Mouse (Mus musculus) erythroid progenitor cell, adult 5-6 weeks (primary cell): ENCODE data around the gene Dennd1a. TPM values are rescaled to one million over a fixed set of nuclear protein-coding genes. Genes with fewer than 3 reads are reported as not detected.

Experiments used
- ATAC-seq: replicated peaks from 2 replicates; pipeline ENCODE4 v1.8.0; 2016; ENCODE audit warnings: moderate number of reproducible peaks, mild to moderate bottlenecking, moderate TSS enrichment, inconsistent platforms; ENCODE audit not compliant: poor library complexity, low FRiP score, severe bottlenecking
- total RNA-seq, 2 experiments: library from RNA; stranded (forward) in 1 of 2; stranded (reverse) in 1 of 2; fragments of 150-400 nt in 1 of 2; fragments of 186-747, 209-891 nt in 1 of 2; gene quantifications; 2 replicates each; pipeline versions ENCODE4 v1.2.3 to v1.2.4; 2015 to 2017; ENCODE audit warnings: low replicate concordance in 2 of 2

Dennd1a gene
- total RNA-seq, 2 experiments from 2014 or later = 34.8 to 52.1 TPM

GRCm38 (mm10) chr2:38129961-38130802 lies 157.0 kb downstream of the Dennd1a start:
- no peak for ATAC-seq

- ATAC-seq = peak; percentile 72
These were observed 160.8 kb downstream of the Dennd1a start for GRCm38 (mm10) chr2:38126383-38126732.

- ATAC-seq = peak; percentile 80
These were observed 161.4 kb downstream of the Dennd1a start for GRCm38 (mm10) chr2:38125671-38126382.

GRCm38 (mm10) chr2:38124727-38125126 lies 162.5 kb downstream of the Dennd1a start:
- no peak for ATAC-seq

GRCm38 (mm10) chr2:38115000-38115399 lies 172.2 kb downstream of the Dennd1a start:
- ATAC-seq = no peak

- ATAC-seq = no peak
These were observed 175.4 kb downstream of the Dennd1a start for GRCm38 (mm10) chr2:38111655-38112351.

- ATAC-seq = no peak
These were observed 178.6 kb downstream of the Dennd1a start for GRCm38 (mm10) chr2:38108586-38108985.

GRCm38 (mm10) chr2:38102674-38103073 lies 184.5 kb downstream of the Dennd1a start:
- no peak for ATAC-seq

- no peak for ATAC-seq
These were observed 186.9 kb downstream of the Dennd1a start for GRCm38 (mm10) chr2:38100289-38100688.

- ATAC-seq = no peak
These were observed 187.9 kb downstream of the Dennd1a start for GRCm38 (mm10) chr2:38099120-38099773.

- no peak for ATAC-seq
These were observed 189.7 kb downstream of the Dennd1a start for GRCm38 (mm10) chr2:38097469-38097868.

- ATAC-seq = no peak
These were observed 190.9 kb downstream of the Dennd1a start for GRCm38 (mm10) chr2:38096328-38096727.

- no peak for ATAC-seq
These were observed 192.6 kb downstream of the Dennd1a start for GRCm38 (mm10) chr2:38094380-38095163.

- peak; percentile 89 for ATAC-seq
These were observed 193.2 kb downstream of the Dennd1a start for GRCm38 (mm10) chr2:38093968-38094367.

GRCm38 (mm10) chr2:38093242-38093641 lies 193.9 kb downstream of the Dennd1a start:
- ATAC-seq = no peak; the same call in 1 of the 2 replicates

- no peak for ATAC-seq
These were observed 198.8 kb downstream of the Dennd1a start for GRCm38 (mm10) chr2:38088346-38088745.

- ATAC-seq = no peak
These were observed 202.1 kb downstream of the Dennd1a start for GRCm38 (mm10) chr2:38085058-38085457.

- ATAC-seq = no peak
These were observed 203.9 kb downstream of the Dennd1a start for GRCm38 (mm10) chr2:38083251-38083650.

GRCm38 (mm10) chr2:38074495-38074894 lies 212.7 kb downstream of the Dennd1a start:
- no peak for ATAC-seq
